Mouse (Mus musculus): Measurements from ENCODE around the gene Dnhd1.
"Not testable (repeated sequence)": the region's sequence is repeated elsewhere in the genome, so short reads cannot be mapped to it uniquely, and the experiment has no call there.

The Dnhd1 gene

DNA sequence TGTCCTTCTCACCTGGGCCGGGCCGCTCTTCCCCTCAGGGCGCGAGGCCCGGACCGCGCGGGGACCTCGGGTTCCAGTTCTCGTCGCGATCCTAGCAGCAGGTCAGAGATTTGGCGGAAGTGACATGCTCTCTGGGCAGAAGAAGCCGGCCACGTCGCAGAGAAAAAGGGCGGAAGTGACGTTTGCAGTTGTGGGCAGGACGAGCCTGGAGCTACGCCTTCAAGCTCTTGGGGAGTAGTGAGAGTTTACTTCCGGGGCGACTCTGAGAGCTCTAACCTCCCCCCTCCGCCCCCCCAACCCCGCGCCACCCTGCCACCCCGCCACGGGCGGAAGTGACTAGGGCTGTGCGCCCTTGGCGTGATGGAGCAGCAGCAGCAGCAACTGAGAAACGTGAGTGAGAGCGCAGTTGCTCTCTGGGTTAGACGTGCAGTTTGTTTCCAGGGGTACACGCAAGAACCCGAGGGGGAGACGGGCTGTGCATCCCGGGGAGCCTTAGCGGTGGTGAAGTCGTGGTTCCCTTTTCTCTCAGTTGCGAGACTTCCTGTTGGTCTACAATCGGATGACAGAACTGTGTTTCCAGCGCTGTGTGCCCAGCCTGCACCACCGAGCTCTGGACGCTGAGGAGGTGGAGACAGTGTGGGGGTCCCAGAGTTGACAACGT is 10.3 kb upstream of the Dnhd1 start, which contains the start of the genes Arfip2 and Gm45799:
Arfip2 (minus strand) TSS at position 184 of the 661 bp plus-strand sequence.
Gm45799 (plus strand) TSS at position 320 of the 661 bp plus-strand sequence.
- peak; percentile 98 for DNase-seq (ENCODE audit: low read depth, low spot score)

GRCm38 (mm10) chr7:105640894-105641255 is 9.8 kb upstream of the Dnhd1 start:
- no peak for DNase-seq (ENCODE audit: low read depth, low spot score)

DNA sequence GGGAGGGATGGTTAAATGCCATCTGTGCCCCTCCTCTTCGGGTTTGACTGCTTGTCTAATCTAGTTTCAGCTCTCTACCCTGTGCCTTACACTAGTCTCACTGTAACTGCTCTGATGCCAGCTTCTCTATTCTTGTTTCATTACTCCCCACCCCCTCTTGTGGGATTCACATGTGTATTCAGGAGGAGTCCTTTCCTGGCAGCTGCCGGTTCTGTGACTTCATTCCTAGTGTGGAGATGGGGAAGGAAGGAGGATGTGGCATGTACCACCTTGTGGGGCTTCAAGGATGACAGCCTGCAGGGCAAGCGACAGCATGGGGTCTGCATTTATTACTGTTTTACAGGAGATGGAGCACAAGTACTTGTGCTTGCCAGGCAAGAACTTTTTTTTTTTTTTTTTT is 8.7 kb upstream of the Dnhd1 start:
- no peak for DNase-seq (ENCODE audit: low read depth, low spot score)

DNA sequence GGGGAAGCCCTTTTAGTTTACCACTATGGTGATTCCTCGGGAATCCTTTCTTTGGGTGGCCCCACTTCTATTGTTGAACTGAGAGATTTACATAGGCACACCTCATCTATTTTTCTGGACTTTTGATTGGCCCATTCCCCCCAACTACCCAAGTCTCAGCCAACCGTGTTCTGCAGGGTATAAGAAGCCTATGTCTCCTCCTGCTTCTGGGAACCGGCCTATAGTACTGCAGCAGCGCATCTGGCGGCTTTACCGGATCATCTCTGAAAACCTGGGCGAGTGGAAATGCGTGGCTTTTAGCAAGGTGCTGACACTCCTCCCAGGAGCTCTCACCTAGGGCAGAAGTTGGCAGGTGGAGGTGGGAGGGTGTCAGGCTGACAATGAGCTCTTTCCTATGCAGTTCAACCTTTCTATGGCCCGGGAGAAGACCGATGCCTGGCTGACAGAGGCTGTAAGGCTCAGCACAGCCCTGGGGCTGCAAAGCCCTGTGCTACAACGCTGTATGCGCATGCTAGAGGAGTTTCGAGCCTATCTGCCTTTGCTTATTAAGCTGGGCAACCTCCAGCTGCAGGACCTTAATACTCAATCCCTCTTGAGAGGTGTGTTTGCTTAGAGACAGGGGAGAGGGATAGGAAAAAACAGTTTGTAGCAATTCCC is 35.0 kb downstream of the Dnhd1 start:
- DNase-seq (ENCODE audit: low read depth, low spot score) = no peak

GRCm38 (mm10) chr7:105690875-105691274 is 40.2 kb downstream of the Dnhd1 start:
- no peak for DNase-seq (ENCODE audit: low read depth, low spot score)

DNA sequence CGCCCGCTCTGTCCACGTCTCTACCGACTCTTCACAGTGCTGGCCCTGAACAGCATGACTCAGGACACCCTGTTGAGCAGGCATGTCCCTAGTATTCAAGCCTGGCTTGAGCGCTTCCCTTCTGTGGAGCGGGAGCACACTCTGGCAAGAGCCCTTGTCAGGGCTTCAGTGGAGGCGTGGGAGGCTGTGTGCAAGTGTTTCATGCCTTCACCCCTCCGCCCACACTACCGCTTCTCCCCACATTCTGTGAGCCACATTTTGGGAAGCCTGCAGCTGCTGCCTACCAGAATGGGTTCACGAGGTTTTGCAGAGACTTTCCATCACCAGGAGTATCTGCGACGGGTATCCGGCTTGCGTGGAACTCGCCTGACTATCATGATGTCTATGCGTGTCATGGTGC is 52.6 kb downstream of the Dnhd1 start:
- DNase-seq (ENCODE audit: low read depth, low spot score) = no peak

- no peak for DNase-seq (ENCODE audit: low read depth, low spot score)
Observed at GRCm38 (mm10) chr7:105703816-105704215, 53.2 kb downstream of the Dnhd1 start.

DNA sequence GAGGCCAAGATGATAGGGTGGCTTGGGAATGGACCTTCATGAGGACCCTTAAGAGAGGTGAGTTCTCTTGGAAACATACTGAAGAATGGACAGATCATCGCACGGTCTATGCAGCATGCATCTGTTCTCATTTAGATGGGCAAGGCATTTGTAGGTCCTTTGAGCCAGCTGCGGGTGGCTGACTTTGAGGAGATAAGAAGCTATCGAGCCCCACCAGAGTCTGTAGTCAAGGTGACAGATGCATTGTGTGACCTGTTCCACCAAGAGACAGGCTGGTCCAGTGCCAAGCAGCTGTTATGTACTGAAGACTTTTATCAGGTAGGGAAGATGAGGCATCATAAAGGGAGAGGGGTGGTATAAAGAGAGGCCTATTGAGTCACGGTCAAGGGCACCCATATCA is 58.1 kb downstream of the Dnhd1 start:
- no peak for DNase-seq (ENCODE audit: low read depth, low spot score)

DNA sequence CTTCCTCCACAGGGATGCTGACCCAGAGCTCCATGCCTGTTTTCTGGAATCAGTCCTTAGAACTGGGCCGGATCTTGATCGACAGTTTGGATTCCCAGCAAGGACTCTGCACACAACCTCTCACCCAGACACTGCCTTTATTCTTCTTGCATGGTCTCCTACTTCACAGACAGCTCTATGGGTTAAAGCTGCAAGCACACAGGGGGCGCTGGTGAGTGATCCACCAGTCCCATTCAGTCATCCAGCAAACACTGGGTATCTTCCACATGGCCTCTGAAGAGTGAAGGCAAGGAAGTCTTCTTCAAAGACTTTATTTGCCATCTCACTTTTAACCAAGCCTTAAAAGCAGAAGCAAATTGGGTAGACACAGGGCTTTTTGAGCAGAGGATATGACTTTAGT is 64.7 kb downstream of the Dnhd1 start:
- DNase-seq (ENCODE audit: low read depth, low spot score) = no peak

DNA sequence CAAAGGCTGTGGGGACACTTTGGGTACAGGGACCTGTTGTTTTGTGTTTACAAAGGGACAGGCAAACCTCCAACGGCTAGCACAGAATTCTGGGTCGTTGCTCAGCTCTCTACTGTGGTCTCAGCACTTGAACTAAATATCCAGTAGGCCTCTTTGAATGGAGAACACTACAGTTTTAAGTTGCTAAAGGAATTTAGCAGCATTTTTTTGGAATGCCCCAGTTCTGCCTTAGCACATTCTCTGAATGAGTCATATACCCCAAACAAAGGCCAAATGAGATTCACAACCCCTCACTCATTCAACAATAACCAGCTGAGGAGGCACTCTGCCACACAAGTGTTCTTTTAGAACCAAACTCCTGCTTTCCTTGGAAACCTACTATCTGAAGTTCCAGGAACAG is 71.3 kb downstream of the Dnhd1 start:
- no peak for DNase-seq (ENCODE audit: low read depth, low spot score)

GRCm38 (mm10) chr7:105726144-105726979 is 75.7 kb downstream of the Dnhd1 start:
- no peak for DNase-seq (ENCODE audit: low read depth, low spot score)

DNA sequence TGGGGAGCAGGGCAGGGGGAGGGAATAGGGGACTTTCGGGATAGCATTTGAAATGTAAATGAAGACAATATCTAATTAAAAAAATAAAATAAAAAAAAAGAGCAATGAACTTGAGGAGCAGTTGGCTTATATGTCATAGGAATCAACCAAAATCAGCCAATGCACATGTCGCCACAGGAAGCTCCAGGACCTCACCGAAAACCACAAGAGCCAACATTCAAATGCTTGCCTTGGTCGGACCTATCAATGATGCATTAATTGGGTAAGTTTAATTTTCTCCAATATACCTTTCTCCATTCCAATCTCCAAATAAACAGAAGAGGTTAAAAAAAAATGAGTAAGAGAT is 76.3 kb downstream of the Dnhd1 start:
- DNase-seq (ENCODE audit: low read depth, low spot score) = no peak

DNA sequence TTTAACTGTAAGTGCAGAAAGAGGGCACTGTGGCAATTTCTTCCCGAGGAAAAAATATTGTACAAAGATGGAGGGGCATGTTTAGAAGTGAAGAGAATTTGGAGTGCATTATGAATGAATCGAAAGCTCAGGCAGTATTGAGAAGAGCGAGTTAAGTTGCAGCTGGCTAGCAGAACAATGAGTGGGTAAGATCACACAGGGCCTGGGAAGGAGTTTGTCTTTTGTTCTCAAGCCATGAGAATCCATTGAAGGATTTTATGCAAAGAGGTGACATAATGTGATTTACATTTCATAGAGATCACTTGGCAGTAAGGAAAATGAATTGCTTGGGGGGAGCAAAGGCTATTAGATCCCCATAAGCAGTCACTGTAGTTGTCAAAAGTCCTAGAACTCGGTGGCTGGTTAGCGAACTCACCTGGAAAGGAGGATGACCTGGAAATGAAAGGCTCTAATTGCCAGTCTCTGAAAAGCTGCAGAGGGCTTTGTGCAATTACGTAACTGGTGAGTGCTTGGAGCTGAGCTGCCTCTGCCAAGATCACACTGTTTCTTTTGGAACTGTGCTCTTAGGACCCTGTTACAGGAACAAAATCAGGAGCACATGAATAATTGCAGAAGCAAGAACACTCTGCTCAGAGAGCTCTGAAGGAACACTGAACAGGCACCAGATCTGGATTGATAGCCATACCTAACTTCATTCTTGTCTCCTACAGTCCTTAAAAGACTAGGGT is 78.2 kb downstream of the Dnhd1 start:
- DNase-seq (ENCODE audit: low read depth, low spot score) = no peak

DNA sequence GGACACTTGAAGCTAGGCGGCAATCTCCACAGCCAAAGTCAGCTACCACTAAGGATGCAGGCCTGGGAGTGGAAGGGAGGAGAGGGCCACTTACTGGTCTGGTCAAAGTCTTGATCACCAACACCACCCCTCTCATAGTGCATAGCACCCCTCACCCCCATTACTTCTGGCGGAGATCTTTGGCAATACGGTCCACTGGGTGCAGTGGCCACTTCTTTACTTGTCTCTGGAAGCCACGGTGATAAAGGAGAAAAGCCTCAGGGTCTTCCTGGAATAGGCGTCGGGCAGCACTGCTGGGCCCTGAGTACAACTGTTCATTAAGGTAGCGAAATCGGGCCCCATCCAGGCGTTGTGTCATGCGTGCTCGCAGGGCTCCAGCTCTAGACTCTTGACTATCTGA is 83.2 kb downstream of the Dnhd1 start:
- no peak for DNase-seq (ENCODE audit: low read depth, low spot score)

GRCm38 (mm10) chr7:105734826-105735225 is 84.2 kb downstream of the Dnhd1 start:
- DNase-seq (ENCODE audit: low read depth, low spot score) = no peak

GRCm38 (mm10) chr7:105735464-105735863 is 84.8 kb downstream of the Dnhd1 start:
- DNase-seq (ENCODE audit: low read depth, low spot score) = not testable (repeated sequence)

GRCm38 (mm10) chr7:105736264-105736901 is 85.8 kb downstream of the Dnhd1 start, which contains the start of gene Ilk:
TSS of gene Ilk (plus strand) at chr7:105736592.
- peak; percentile 82 for DNase-seq (ENCODE audit: low read depth, low spot score)

- no peak for DNase-seq (ENCODE audit: low read depth, low spot score)
Observed at GRCm38 (mm10) chr7:105736911-105737521, 86.4 kb downstream of the Dnhd1 start, which contains the start of gene Rrp8. TSS of gene Rrp8 (minus strand) at chr7:105737385.

DNA sequence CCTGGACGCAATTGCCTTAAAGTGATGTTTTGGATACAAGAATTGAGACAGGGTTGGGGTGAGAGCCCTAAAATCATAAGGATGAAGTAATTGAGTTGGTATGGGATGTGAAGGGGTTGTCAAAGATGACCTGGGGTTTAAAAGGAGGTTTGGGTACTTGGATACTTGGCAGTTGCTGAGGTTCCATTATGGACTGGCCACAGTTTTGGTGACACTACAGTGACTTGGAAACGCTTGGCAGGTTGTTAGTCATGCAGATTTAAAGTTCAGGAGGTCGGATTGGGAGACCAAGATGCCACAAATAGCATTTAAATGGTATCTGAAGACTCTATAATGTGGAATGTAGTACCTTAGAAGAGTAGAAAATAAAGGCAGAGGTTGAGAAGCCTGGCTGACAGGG is 87.0 kb downstream of the Dnhd1 start:
- no peak for DNase-seq (ENCODE audit: low read depth, low spot score)

GRCm38 (mm10) chr7:105738286-105738685 is 87.7 kb downstream of the Dnhd1 start:
- no peak for DNase-seq (ENCODE audit: low read depth, low spot score)

DNA sequence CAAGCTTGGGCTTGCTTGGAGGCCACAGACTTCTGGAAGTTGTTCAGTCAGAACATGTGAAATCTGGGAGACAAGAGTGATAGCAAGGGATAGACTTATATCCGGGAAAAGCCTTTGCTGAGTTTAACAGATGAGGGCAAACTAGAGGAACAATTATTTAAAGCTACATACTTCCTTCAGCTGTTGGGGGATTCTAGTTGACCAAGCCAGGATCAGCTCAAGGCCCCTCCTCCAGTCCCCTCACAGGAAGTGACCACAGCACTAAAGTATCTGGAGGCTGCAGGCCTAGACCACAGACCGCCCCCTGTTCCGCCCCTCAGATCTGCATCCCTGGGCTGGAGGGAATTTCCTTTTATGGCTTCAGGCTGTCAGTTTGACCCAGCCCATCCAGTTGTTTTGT is 88.3 kb downstream of the Dnhd1 start:
- DNase-seq (ENCODE audit: low read depth, low spot score) = no peak

Data from retina, adult 2 months (tissue).